Mouse (Mus musculus): ENCODE measurements around the gene Grin2a.

- TF ChIP-seq CTCF (IDR thresholded peaks at IDR 0.05; ENCODE audit: insufficient read depth, low read depth, low read length) (no peak), POLR2A (IDR thresholded peaks at IDR 0.05; ENCODE audit: insufficient read depth, low read depth, low read length) (no peak)
Measured at GRCm38 (mm10) chr16:9823686-9824085, 171.7 kb downstream of the Grin2a start.

Data from olfactory bulb, adult 2 months (tissue).